Mouse (Mus musculus) duodenum, adult 2 months (tissue): ENCODE data around the gene Tm7sf3. TPM values are rescaled to one million over a fixed set of nuclear protein-coding genes. Genes with fewer than 3 reads are reported as not detected.

ENCODE experiments used
- polyA plus RNA-seq: library from polyadenylated mRNA; depleted of rRNA; stranded (reverse); fragments of >200 nt; gene quantifications from 2 replicates; pipeline ENCODE4 v1.2.3, GENCODE M21; 2012; ENCODE audit warnings: low replicate concordance; rRNA removed

The Tm7sf3 gene
- 15.8 and 17.2 TPM in 2 replicates for polyA plus RNA-seq

GRCm38 (mm10) chr6:146642276-146643183, at the start of gene Tm7sf3, which contains the start of gene Med21:
Gene Tm7sf3 (minus strand): TSS chr6:146642824.
Gene Med21 (plus strand): TSS chr6:146642547.

GRCm38 (mm10) chr6:146577310-146578109, 65.1 kb downstream of the Tm7sf3 start, which contains the start of gene Ints13:
Gene Ints13 (minus strand): TSS chr6:146577835.

GRCm38 (mm10) chr6:146576903-146577302, 65.7 kb downstream of the Tm7sf3 start, which contains the start of gene Fgfr1op2:
Gene Fgfr1op2 (plus strand): TSS chr6:146577203.

Other genes with a start within 250 kb of the Tm7sf3 start
- gene Itpr2, start 140.6 kb downstream of the Tm7sf3 start, polyA plus RNA-seq = 3.1 and 5.6 TPM in 2 replicates
- gene Fgfr1op2, start 65.6 kb downstream of the Tm7sf3 start, polyA plus RNA-seq = 46.8 and 64.8 TPM in 2 replicates
- gene Ints13, start 65.0 kb downstream of the Tm7sf3 start, polyA plus RNA-seq = 3.1 and 3.2 TPM in 2 replicates
- gene Med21, start 277 bp downstream of the Tm7sf3 start, polyA plus RNA-seq = 3.0 and 7.2 TPM in 2 replicates
- gene Stk38l, start 82.2 kb upstream of the Tm7sf3 start, polyA plus RNA-seq = 0.66 and 1.9 TPM in 2 replicates
- gene Arntl2, start 153.2 kb upstream of the Tm7sf3 start, polyA plus RNA-seq = 0.15 and 0.60 TPM in 2 replicates
- gene Smco2, start 207.3 kb upstream of the Tm7sf3 start, polyA plus RNA-seq = not detected in 2 replicates
- 1.3 and 3.8 TPM in 2 replicates for gene Ppfibp1, start 245.7 kb upstream of the Tm7sf3 start, polyA plus RNA-seq